Mouse (Mus musculus) C2C12 (cell line): ENCODE measurements at regions not wholly inside any gene's neighbourhood (a gene's known extent, or its start where the extent isn't known, plus 50 kb on each side); places are given as distances from the start of the nearest gene placed in this dataset.

ENCODE experiments used
- H3K27me3 ChIP-seq: one replicate; pipeline ENCODE4 v1.6.1; 2011; ENCODE audit not compliant: control insufficient read depth, insufficient read depth, insufficient read length
- H3K36me3 ChIP-seq: one replicate; pipeline ENCODE4 v1.6.1; 2011; ENCODE audit not compliant: control insufficient read depth, insufficient read depth
- H3K4me3 ChIP-seq: one replicate; pipeline ENCODE4 v1.5.1; 2011; ENCODE audit warnings: mild to moderate bottlenecking, control low read depth; ENCODE audit not compliant: poor library complexity, insufficient read depth, severe bottlenecking
- H3K79me2 ChIP-seq: one replicate; pipeline ENCODE4 v1.6.1; 2011; ENCODE audit not compliant: control insufficient read depth, insufficient read depth
- H3K79me3 ChIP-seq: one replicate; pipeline ENCODE4 v1.6.1; 2011; ENCODE audit warnings: low read depth, control low read depth
- H3ac ChIP-seq: one replicate; pipeline ENCODE3; 2011; ENCODE audit warnings: low read depth; ENCODE audit not compliant: control insufficient read depth, insufficient read length
- CEBPB ChIP-seq: IDR thresholded peaks from one replicate; pipeline ENCODE4 v1.6.1; 2011; ENCODE audit warnings: low read depth, mild to moderate bottlenecking, control low read depth, moderate library complexity
- CTCF ChIP-seq: IDR thresholded peaks from one replicate; pipeline ENCODE4 v1.5.1; 2011; ENCODE audit not compliant: control insufficient read depth, insufficient read depth, insufficient read length
- FOSL1 ChIP-seq: IDR thresholded peaks from one replicate; pipeline ENCODE4 v1.8.0; 2011; ENCODE audit warnings: mild to moderate bottlenecking, low read length; ENCODE audit not compliant: poor library complexity, insufficient read depth, severe bottlenecking
- MAX ChIP-seq: IDR thresholded peaks from one replicate; pipeline ENCODE4 v1.6.1; 2011; ENCODE audit warnings: mild to moderate bottlenecking, control low read depth
- MYOD1 ChIP-seq: IDR thresholded peaks from one replicate; pipeline ENCODE4 v1.6.1; 2011; ENCODE audit warnings: low read depth; ENCODE audit not compliant: control insufficient read depth, insufficient read length
- MYOG ChIP-seq: IDR thresholded peaks from one replicate; pipeline ENCODE4 v1.6.1; 2011; ENCODE audit not compliant: control insufficient read depth, insufficient read length; ENCODE audit errors: extremely low read depth
- USF1 ChIP-seq: IDR thresholded peaks from one replicate; pipeline ENCODE4 v1.6.1; 2011; ENCODE audit warnings: low read depth, mild to moderate bottlenecking, control low read depth, moderate library complexity

GRCm38 (mm10) chr8:107719656-107720055 is 131.4 kb upstream of the Psmd7 start:
- TF ChIP-seq USF1 (no peak), CTCF (no peak), MAX (no peak), CEBPB (no peak), MYOD1 (no peak), FOSL1 (no peak), MYOG (no peak)
- no peaks in the 10 kb centered on the region for H3K79me2 ChIP-seq
- no peak overlapping the region for H3K4me3 ChIP-seq
- H3K36me3 ChIP-seq: no peaks in the 10 kb centered on the region
- no peaks in the 10 kb centered on the region for H3K27me3 ChIP-seq
- H3ac ChIP-seq: no peak overlapping the region
- H3K79me3 ChIP-seq: no peaks in the 10 kb centered on the region

DNA sequence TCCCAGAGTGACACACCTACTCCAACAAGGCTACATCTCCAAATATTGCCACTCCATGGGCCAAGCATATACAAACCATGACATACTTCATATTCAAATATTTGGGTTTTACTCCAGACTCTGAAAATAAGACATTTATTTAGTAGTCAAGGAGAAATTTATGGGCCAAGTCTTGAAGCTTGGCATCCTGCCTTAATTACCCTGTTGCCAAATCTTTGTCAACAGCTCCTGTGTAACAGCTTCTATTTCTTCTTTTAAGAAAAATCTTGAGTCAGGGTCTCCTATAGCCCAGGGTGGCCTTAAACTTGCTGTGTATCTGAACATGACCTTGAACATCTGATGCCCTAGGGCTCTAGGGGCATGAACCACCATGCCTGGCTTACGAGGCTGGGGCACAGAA is 138.5 kb upstream of the Psmd7 start:
- H3K79me2 ChIP-seq: no peaks in the 10 kb centered on the region
- H3K36me3 ChIP-seq: no peaks in the 10 kb centered on the region
- H3K27me3 ChIP-seq: peaks cover 5% of the 10 kb centered on the region
- no peaks in the 10 kb centered on the region for H3K79me3 ChIP-seq
- no peak overlapping the region for H3K4me3 ChIP-seq
- TF ChIP-seq FOSL1 (no peak), CTCF (no peak), MYOG (no peak), CEBPB (no peak), MAX (no peak), MYOD1 (no peak), USF1 (no peak)
- H3ac ChIP-seq: no peak overlapping the region

DNA sequence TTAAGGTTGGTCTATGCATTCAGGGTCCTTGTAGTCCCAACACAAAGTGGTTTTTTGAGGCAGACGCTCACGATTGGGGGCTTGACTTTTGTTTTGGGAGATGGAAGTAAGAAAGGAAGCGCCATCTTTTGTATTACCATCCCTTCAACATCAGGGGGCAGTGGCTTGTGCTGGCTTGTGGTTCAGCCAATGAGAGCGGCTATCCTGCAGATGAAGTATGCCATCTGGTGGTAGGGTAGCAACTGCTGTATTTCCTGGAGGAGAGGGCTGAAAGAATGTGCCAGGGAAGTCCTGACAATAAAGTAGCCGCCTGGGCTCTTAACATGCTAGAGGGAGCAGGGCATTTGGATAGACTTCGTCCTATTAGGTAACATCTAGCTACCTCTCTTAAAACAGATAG is 139.0 kb upstream of the Psmd7 start:
- no peak overlapping the region for H3K4me3 ChIP-seq
- H3ac ChIP-seq: no peak overlapping the region
- no peaks in the 10 kb centered on the region for H3K79me2 ChIP-seq
- H3K27me3 ChIP-seq: peaks cover 6% of the 10 kb centered on the region
- no peaks in the 10 kb centered on the region for H3K79me3 ChIP-seq
- no peak for TF ChIP-seq CEBPB
- TF ChIP-seq MAX: no peak
- H3K36me3 ChIP-seq: no peaks in the 10 kb centered on the region

DNA sequence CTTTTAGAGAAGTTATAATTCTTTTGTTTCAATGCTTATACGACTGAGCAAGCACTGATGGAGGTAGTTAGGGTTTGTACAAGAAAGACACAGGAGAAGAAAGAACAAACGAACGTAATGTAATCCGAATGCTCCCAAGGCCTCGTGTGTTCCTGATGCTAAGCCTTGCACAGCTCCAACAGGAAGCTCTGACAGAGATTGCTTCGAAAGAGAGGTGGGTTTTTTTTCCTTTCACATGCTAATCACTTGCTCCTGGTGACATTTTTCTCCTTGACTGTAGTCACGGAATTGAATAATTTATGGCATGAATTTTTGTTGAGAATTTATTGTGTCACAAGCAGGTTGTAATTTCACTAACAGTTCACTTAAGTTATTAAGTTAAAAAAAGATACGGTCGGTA is 150.8 kb upstream of the Psmd7 start:
- no peaks in the 10 kb centered on the region for H3K27me3 ChIP-seq
- H3ac ChIP-seq: no peak overlapping the region
- no peaks in the 10 kb centered on the region for H3K79me2 ChIP-seq
- no peaks in the 10 kb centered on the region for H3K36me3 ChIP-seq
- no peaks in the 10 kb centered on the region for H3K79me3 ChIP-seq
- H3K4me3 ChIP-seq: no peak overlapping the region
- TF ChIP-seq MYOD1: no peak
- TF ChIP-seq MYOG: no peak
- TF ChIP-seq CEBPB: no peak
- no peak for TF ChIP-seq CTCF
- no peak for TF ChIP-seq FOSL1
- TF ChIP-seq USF1: no peak
- TF ChIP-seq MAX: no peak

DNA sequence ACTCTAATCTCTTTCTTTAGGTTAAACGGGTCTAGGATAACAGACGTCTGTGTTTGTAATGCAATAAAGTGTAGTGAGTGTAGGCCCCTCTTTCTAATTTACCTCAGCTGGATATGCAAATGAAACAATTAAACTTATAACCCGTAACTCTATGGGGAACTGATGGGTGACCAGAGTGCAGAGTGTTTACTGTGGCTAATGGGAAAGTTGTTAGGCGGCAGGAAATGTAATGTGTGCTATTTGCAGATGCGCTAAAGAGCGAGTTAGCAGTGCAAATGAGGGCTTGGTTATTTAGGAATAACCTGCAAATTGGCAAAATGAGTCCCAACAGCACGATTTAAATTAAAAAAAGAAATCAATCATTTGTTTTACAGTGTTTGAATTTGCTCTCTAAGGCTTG is 168.8 kb upstream of the Psmd7 start:
- Histone ChIP-seq H3K79me2 (no peaks in the 10 kb centered on the region), H3K27me3 (no peaks in the 10 kb centered on the region), H3K36me3 (no peaks in the 10 kb centered on the region), H3K79me3 (no peaks in the 10 kb centered on the region), H3K4me3 (no peak overlapping the region), H3ac (no peak overlapping the region)
- TF ChIP-seq FOSL1 (no peak), CEBPB (no peak), MYOG (no peak), MYOD1 (no peak), USF1 (no peak), CTCF (no peak), MAX (no peak)

DNA sequence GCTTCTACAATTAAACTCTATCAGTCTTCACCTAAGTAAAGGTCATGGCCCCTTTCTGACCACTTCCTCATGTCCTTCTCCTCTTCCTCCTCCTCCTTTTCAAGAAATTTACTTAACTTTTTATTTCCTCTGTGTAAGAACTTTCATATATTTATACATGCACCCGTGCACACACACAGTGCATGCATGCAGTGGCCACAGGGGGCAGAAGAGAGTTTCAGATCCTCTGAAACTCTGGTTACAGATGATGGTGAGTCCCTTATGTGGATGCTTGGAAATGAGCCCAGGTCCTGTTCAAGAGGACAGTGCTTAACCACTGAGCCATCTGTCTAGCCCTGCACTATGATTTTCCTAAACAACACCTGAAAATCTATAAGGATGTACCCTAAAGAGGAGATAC is 170.4 kb upstream of the Psmd7 start:
- TF ChIP-seq MAX (no peak), USF1 (no peak), MYOG (no peak), CEBPB (no peak), MYOD1 (no peak), FOSL1 (no peak)

DNA sequence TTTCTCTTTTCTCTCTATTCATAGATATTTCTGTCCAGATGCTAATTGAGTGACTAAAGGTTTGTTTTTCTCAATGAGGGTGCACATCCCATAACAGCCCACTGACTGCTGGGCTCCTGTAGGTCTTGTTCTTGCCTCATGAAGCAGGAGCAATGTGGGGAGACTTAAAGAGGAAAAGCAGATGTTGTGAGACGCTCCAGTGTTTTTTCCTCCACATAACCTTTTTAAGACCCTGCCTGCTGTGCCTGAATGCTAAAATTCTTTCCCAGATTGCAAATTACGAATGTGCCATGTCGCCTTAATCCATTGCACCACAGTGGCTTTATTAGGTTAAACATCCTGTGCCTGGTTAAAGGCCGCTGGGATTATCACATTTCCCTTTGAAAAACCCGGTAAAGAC is 165.5 kb upstream of the Zfhx3 start:
- no peaks in the 10 kb centered on the region for H3K79me3 ChIP-seq
- TF ChIP-seq MAX: no peak
- no peak for TF ChIP-seq USF1
- TF ChIP-seq CEBPB: no peak
- TF ChIP-seq MYOG: no peak
- TF ChIP-seq CTCF: no peak
- no peak for TF ChIP-seq MYOD1
- no peak for TF ChIP-seq FOSL1
- H3ac ChIP-seq: no peak overlapping the region
- H3K27me3 ChIP-seq: no peaks in the 10 kb centered on the region
- H3K4me3 ChIP-seq: no peak overlapping the region
- no peaks in the 10 kb centered on the region for H3K36me3 ChIP-seq
- no peaks in the 10 kb centered on the region for H3K79me2 ChIP-seq

More for the DNA sequence above, 170.4 kb upstream of the Psmd7 start:
- Histone ChIP-seq H3K27me3 (no peaks in the 10 kb centered on the region), H3K79me2 (no peaks in the 10 kb centered on the region), H3K36me3 (no peaks in the 10 kb centered on the region), H3ac (no peak overlapping the region), H3K4me3 (no peak overlapping the region), H3K79me3 (no peaks in the 10 kb centered on the region)
